Mouse (Mus musculus): ENCODE data around the gene Gm9376. TPM values are rescaled to one million over a fixed set of nuclear protein-coding genes. Genes with fewer than 3 reads are reported as not detected.

Gm9376 gene
- total RNA-seq (2015; ENCODE audit: low replicate concordance), result not detected in 2 replicates
- not detected in 2 replicates for total RNA-seq (2017; ENCODE audit: low replicate concordance)

GRCm38 (mm10) chr14:118266660-118267059 is at the start of gene Gm9376:
TSS of gene Gm9376 (plus strand) at chr14:118266960.
- ATAC-seq (replicated peaks; ENCODE audit: low FRiP score, poor library complexity, severe bottlenecking), result no peak

GRCm38 (mm10) chr14:118220885-118221284 is 45.9 kb upstream of the Gm9376 start:
- ATAC-seq (replicated peaks; ENCODE audit: low FRiP score, poor library complexity, severe bottlenecking), result no peak

- no peak for ATAC-seq (replicated peaks; ENCODE audit: low FRiP score, poor library complexity, severe bottlenecking)
These were observed 41.6 kb upstream of the Gm9376 start for GRCm38 (mm10) chr14:118225061-118225743.

- ATAC-seq (replicated peaks; ENCODE audit: low FRiP score, poor library complexity, severe bottlenecking), result no peak
These were observed 40.8 kb upstream of the Gm9376 start for GRCm38 (mm10) chr14:118225911-118226310.

GRCm38 (mm10) chr14:118226471-118227155 is 40.1 kb upstream of the Gm9376 start:
- no peak for ATAC-seq (replicated peaks; ENCODE audit: low FRiP score, poor library complexity, severe bottlenecking)

DNA sequence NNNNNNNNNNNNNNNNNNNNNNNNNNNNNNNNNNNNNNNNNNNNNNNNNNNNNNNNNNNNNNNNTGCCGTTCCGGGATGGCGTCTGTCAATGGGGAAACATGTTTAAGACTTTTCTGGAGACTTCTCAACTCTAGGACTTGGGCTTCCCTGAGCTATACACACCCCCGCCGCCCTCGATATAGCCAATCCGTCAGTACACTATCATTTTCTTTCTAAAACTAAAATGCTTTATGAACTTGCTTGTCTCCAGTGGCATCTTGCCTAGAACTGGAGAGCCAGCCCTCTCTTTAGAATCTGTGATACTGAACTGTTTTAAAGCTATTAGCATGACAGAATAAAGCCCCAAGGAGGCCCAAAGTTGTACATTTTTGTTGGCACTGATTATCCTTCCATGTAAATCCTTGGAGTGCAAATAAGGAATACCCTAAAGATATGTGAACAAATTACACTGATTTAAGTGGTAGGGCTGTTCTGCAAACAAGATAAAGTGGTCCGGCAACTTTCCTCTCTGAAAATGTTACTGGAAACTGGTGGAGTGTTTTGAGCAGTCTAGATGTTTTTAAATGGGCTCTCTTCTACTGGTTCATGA is 34.3 kb upstream of the Gm9376 start:
- no peak for ATAC-seq (replicated peaks; ENCODE audit: low FRiP score, poor library complexity, severe bottlenecking)

GRCm38 (mm10) chr14:118233786-118234540 is 32.8 kb upstream of the Gm9376 start:
- ATAC-seq (replicated peaks; ENCODE audit: low FRiP score, poor library complexity, severe bottlenecking), result no peak

DNA sequence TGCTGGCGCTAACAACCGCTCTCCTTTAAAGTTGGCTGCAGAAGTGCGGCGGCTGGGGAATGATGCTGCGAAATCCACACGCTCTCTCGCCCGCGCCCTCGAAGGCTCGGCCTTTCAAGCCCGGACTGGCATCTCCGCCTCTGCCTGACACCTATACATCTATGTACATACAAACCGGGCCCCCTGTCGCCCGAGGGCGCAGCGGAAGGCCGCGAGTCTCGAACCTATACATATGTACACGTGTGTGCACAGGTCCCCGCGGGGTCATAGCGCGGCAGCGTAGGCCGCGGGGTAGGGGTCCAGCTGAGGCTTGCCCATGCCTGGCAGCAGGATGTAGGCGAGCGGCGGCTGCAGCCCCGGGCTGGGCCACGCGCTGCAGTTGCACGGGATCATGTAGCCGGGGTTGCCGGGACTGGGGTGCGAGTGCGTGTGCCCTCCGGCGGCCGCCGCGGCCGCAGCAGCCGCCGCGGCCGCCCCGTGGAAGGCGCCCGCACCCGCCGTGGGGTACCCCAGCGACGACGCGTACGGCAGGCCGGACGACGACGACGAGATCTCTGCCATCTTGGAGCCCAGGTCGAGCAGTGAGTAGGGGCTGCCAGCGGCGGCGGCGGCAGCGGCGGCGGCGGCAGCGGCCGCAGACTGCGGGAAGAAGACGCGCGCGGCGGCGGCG is 32.1 kb upstream of the Gm9376 start:
- ATAC-seq (replicated peaks; ENCODE audit: low FRiP score, poor library complexity, severe bottlenecking), result no peak

GRCm38 (mm10) chr14:118235361-118235972 is 31.3 kb upstream of the Gm9376 start:
- ATAC-seq (replicated peaks; ENCODE audit: low FRiP score, poor library complexity, severe bottlenecking), result no peak

GRCm38 (mm10) chr14:118235973-118236885 is 30.5 kb upstream of the Gm9376 start:
- no peak for ATAC-seq (replicated peaks; ENCODE audit: low FRiP score, poor library complexity, severe bottlenecking)

DNA sequence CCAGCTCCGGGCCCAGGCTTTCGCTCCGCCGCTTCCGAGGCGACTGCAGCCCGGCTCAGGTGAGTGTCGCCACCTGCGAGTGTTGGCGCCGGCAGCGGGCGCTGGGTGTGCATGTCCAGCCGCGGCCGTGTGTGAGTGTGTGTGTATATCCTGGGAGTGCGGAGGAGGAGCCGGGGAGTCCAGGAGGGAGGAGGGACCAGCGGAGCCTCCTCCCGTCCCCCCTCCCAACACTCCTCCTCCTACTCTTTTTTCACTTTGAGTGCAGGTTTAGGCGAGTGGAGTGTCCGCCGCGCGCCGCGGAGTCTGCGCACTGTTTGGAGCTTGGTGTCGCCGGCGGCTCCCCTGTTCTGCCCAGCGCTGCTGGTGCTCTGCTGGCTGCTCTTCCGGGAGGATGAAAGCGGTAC is 29.9 kb upstream of the Gm9376 start, which contains the start of gene Sox21:
TSS of gene Sox21 (minus strand) at position 145 of the 404 bp plus-strand sequence.
- no peak for ATAC-seq (replicated peaks; ENCODE audit: low FRiP score, poor library complexity, severe bottlenecking)

DNA sequence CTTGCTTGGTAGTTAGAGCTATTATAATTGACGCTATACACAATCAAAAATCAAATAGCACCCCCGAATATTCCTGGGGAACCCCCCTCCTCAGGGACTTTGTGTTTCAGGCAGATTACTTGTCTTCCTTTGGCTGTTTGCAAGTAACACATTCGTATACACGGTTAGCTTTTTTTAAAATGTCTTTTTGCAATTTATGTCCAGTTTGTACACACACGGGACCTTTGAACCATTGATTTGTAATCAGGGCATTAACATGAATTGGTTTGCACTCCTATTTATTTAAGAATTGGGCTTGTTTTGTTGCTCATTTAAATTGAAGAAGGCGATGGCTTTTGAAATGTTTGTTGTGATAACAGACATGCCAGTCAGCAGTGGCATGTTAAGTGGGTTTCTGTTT is 29.0 kb upstream of the Gm9376 start:
- ATAC-seq (replicated peaks; ENCODE audit: low FRiP score, poor library complexity, severe bottlenecking), result no peak

GRCm38 (mm10) chr14:118239351-118239750 is 27.4 kb upstream of the Gm9376 start:
- ATAC-seq (replicated peaks; ENCODE audit: low FRiP score, poor library complexity, severe bottlenecking), result no peak

GRCm38 (mm10) chr14:118241416-118241815 is 25.3 kb upstream of the Gm9376 start:
- no peak for ATAC-seq (replicated peaks; ENCODE audit: low FRiP score, poor library complexity, severe bottlenecking)

DNA sequence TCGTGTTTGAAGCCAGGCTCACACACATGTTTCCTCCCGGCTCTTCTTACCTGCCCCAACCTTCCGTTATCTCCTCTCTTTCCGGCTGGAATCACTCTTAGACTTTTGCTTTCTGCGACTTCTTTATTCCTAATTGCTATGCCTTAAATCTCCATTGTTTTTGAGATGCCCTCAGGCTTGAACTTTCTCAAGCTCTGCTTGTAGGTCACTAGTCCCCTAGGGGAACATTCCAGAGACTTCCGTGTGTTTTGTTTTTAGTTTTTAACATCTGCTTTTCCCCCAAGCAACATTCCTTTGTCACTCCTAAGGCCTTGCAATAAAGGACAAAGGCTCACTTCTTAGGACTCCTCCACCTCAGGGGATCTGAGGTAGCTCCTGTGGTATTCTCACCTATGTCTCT is 13.4 kb upstream of the Gm9376 start:
- no peak for ATAC-seq (replicated peaks; ENCODE audit: low FRiP score, poor library complexity, severe bottlenecking)

DNA sequence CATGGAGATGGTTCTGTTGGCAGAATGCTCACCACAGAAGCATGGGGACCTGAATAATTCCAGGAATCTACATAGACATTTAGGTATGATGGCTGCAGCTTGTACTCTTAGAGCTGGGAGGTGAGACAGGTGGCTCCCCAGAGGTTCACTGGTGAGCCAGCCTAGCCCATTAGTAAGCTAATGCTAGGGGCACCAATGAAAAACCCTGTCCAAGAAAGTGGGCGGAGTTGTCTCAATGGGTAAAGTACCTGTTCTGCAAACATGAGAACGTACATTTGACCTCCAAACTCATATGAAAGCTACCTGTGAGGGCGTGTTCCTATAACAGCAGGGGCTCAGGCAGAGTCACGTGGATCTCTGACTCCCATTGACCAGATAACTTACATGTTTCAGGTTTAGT is 2.1 kb downstream of the Gm9376 start:
- no peak for ATAC-seq (replicated peaks; ENCODE audit: low FRiP score, poor library complexity, severe bottlenecking)

GRCm38 (mm10) chr14:118272594-118273555 is 6.1 kb downstream of the Gm9376 start:
- no peak for ATAC-seq (replicated peaks; ENCODE audit: low FRiP score, poor library complexity, severe bottlenecking)
